Mouse (Mus musculus) lung, embryonic 14.5 days (tissue): ENCODE measurements around the gene Pex11g. TPM values are rescaled to one million over a fixed set of nuclear protein-coding genes. Genes with fewer than 3 reads are reported as not detected.
A peak's percentile ranks its signal among the peaks of the same experiment; 100 is the strongest.

ENCODE experiments used
- ATAC-seq: fragments of 200-750 bp; cut with Nextera tagmentation; 2 replicates; pipeline ENCODE4 v1.8.0; 2017; ENCODE audit warnings: mild to moderate bottlenecking, moderate TSS enrichment, moderate library complexity; ENCODE audit not compliant: insufficient read depth
- DNase-seq: peaks from one replicate; pipeline ENCODE4 v3.0.0-alpha.2; 2015
- H3K27ac ChIP-seq: fragments of 300-500 bp; sonication (generic); 2 replicates; pipeline ENCODE4 v1.5.1; 2014; ENCODE audit warnings: low read depth, mild to moderate bottlenecking, moderate library complexity
- H3K27me3 ChIP-seq: fragments of 300-500 bp; sonication (generic); 2 replicates; pipeline ENCODE4 v1.6.1; 2014; ENCODE audit warnings: low read length, control low read depth; ENCODE audit not compliant: insufficient read depth
- H3K36me3 ChIP-seq: fragments of 300-500 bp; sonication (generic); 2 replicates; pipeline ENCODE4 v1.6.1; 2014; ENCODE audit warnings: control low read depth; ENCODE audit not compliant: insufficient read depth
- H3K4me1 ChIP-seq: fragments of 300-500 bp; sonication (generic); 2 replicates; pipeline ENCODE4 v1.6.1; 2014; ENCODE audit warnings: antibody characterized with exemption, control low read depth; ENCODE audit not compliant: insufficient read depth
- H3K4me2 ChIP-seq: fragments of 300-500 bp; sonication (generic); 2 replicates; pipeline ENCODE4 v1.6.1; 2014; ENCODE audit warnings: mild to moderate bottlenecking
- H3K4me3 ChIP-seq: fragments of 300-500 bp; sonication (generic); 2 replicates; pipeline ENCODE4 v1.5.1; 2014; ENCODE audit warnings: low read depth, low read length
- H3K9ac ChIP-seq: fragments of 300-500 bp; sonication (generic); 2 replicates; pipeline ENCODE4 v1.6.1; 2014
- H3K9me3 ChIP-seq: fragments of 300-500 bp; sonication (generic); 2 replicates; pipeline ENCODE4 v1.6.1; 2016; ENCODE audit warnings: low read depth, low read length, control low read depth
- CTCF ChIP-seq: IDR thresholded peaks from 2 replicates; pipeline ENCODE4 v1.5.1; 2016; ENCODE audit warnings: antibody characterized with exemption, low read depth
- WGBS: fragments of 180-500 bp; shearing (Covaris S2); extraction: QIAGEN DNeasy Blood & Tissue Kit; methylation state at CpG from one replicate; pipeline ENCODE4 v1.1.7; 2014; 5-methylcytosine and 5-hydroxymethylcytosine counted together
- polyA plus RNA-seq: library from polyadenylated mRNA; unstranded; fragments of >200 nt; fragmentation: Nextera tagmentation; extraction: Ambion mirVana; gene quantifications from 2 replicates; pipeline ENCODE4 v1.2.1, GENCODE M21; 2014

Gene Pex11g
- polyA plus RNA-seq, 1 experiment from 2014 or later, result 3.9 TPM

- DNase-seq, result peak; percentile 43
- no peak for TF ChIP-seq CTCF
- Histone ChIP-seq H3K36me3 (no peaks in the 10 kb centered on the region), H3K4me1 (no peaks in the 10 kb centered on the region), H3K4me2 (no peak overlapping the region), H3K4me3 (no peak overlapping the region), H3K27me3 (no peaks in the 10 kb centered on the region), H3K27ac (no peak overlapping the region), H3K9ac (no peak overlapping the region), H3K9me3 (no peaks in the 10 kb centered on the region)
- WGBS, result 45% methylated on average over 5 of the region's 5 CpGs
- no peak for ATAC-seq
Observed at GRCm38 (mm10) chr8:3481605-3482004, 14.1 kb upstream of the Pex11g start.

- Histone ChIP-seq H3K9me3 (no peaks in the 10 kb centered on the region), H3K9ac (no peak overlapping the region), H3K4me3 (no peak overlapping the region), H3K27ac (no peak overlapping the region), H3K4me1 (0 out of 2 replicates have a peak, but pooled peaks cover 3% of the 10 kb centered on the region), H3K4me2 (no peak overlapping the region), H3K27me3 (no peaks in the 10 kb centered on the region), H3K36me3 (no peaks in the 10 kb centered on the region)
- no peak for TF ChIP-seq CTCF
- DNase-seq, result no peak
- no peak for ATAC-seq
- WGBS, result 63% methylated on average over 4 of the region's 4 CpGs
Observed at GRCm38 (mm10) chr8:3480221-3480785, 12.8 kb upstream of the Pex11g start.

- no peaks in the 10 kb centered on the region for H3K27me3 ChIP-seq
Observed at GRCm38 (mm10) chr8:3475715-3476429, 8.4 kb upstream of the Pex11g start.

GRCm38 (mm10) chr8:3470562-3470961 lies 3.1 kb upstream of the Pex11g start, which contains the start of gene Tex45:
Gene Tex45 (plus strand): TSS chr8:3470862.
- no peaks in the 10 kb centered on the region for H3K9me3 ChIP-seq
- H3K4me3 ChIP-seq, result no peak within 1 kb of the TSS
- H3K4me1 ChIP-seq, result peaks cover 4% of the 10 kb centered on the region
- no peak within 1 kb of the TSS for H3K4me2 ChIP-seq
- DNase-seq (no peak), ATAC-seq (no peak)
- H3K27ac ChIP-seq, result no peak within 1 kb of the TSS
- TF ChIP-seq CTCF, result no peak
- no peaks in the 10 kb centered on the region for H3K36me3 ChIP-seq
- no peak within 1 kb of the TSS for H3K9ac ChIP-seq
- no peaks in the 10 kb centered on the region for H3K27me3 ChIP-seq

More at GRCm38 (mm10) chr8:3475715-3476429, 8.4 kb upstream of the Pex11g start:
- DNase-seq, result peak; percentile 21
- Histone ChIP-seq H3K9ac (peak overlapping the region; percentile 29), H3K9me3 (no peaks in the 10 kb centered on the region), H3K4me1 (0 out of 2 replicates have a peak, but pooled peaks cover 3% of the 10 kb centered on the region), H3K4me3 (peak overlapping the region; percentile 24), H3K4me2 (peak overlapping the region; percentile 59), H3K36me3 (no peaks in the 10 kb centered on the region), H3K27ac (no peak overlapping the region)
- 24% methylated on average over 37 of the region's 37 CpGs for WGBS
- no peak for TF ChIP-seq CTCF
- ATAC-seq, result no peak; the same call in 1 of the 2 replicates

GRCm38 (mm10) chr8:3468838-3469237 lies 1.4 kb upstream of the Pex11g start:
- Histone ChIP-seq H3K9me3 (no peaks in the 10 kb centered on the region), H3K4me1 (peaks cover 4% of the 10 kb centered on the region), H3K4me2 (no peak overlapping the region), H3K27ac (no peak overlapping the region), H3K27me3 (no peaks in the 10 kb centered on the region), H3K4me3 (no peak overlapping the region), H3K36me3 (no peaks in the 10 kb centered on the region), H3K9ac (no peak overlapping the region)
- 95% methylated on average over 1 of the region's 1 CpGs for WGBS
- ATAC-seq (no peak), DNase-seq (peak; percentile 19)
- no peak for TF ChIP-seq CTCF

- ATAC-seq, result no peak
Observed at GRCm38 (mm10) chr8:3467886-3468545, 536 bp upstream of the Pex11g start.

GRCm38 (mm10) chr8:3464309-3464708 lies 3.2 kb downstream of the Pex11g start:
- no peak for ATAC-seq

More at GRCm38 (mm10) chr8:3467886-3468545, 536 bp upstream of the Pex11g start:
- Histone ChIP-seq H3K4me1 (peaks cover 4% of the 10 kb centered on the region), H3K4me3 (peak overlapping the region; percentile 54), H3K27ac (peak overlapping the region; percentile 80), H3K27me3 (no peaks in the 10 kb centered on the region), H3K4me2 (peak overlapping the region; percentile 75), H3K9me3 (no peaks in the 10 kb centered on the region), H3K9ac (peak overlapping the region; percentile 67), H3K36me3 (no peaks in the 10 kb centered on the region)
- peak; percentile 26 for DNase-seq
- 55% methylated on average over 9 of the region's 9 CpGs for WGBS
- no peak for TF ChIP-seq CTCF

More at GRCm38 (mm10) chr8:3464309-3464708, 3.2 kb downstream of the Pex11g start:
- Histone ChIP-seq H3K27ac (no peak overlapping the region), H3K27me3 (no peaks in the 10 kb centered on the region), H3K4me3 (no peak overlapping the region), H3K4me1 (peaks cover 4% of the 10 kb centered on the region), H3K4me2 (no peak overlapping the region), H3K9me3 (no peaks in the 10 kb centered on the region), H3K9ac (no peak overlapping the region), H3K36me3 (0 out of 2 replicates have a peak, but pooled peaks cover 4% of the 10 kb centered on the region)
- WGBS, result 44% methylated on average over 5 of the region's 5 CpGs
- DNase-seq, result peak; percentile 68
- peak; percentile 64 for TF ChIP-seq CTCF
